ENCODE assay signal across 8 mouse cellular contexts in genomic region chr11:119362769-119363533, GRCm38 (mm10). TPM values are rescaled to one million over a fixed set of nuclear protein-coding genes. Genes with fewer than 3 reads are reported as not detected.
DNase-seq lines count a peak whose midpoint lies in the region; ATAC-seq lines count a peak whose summit lies in the region.

No protein-coding gene starts in this region.

- peaks cover 55% of the 10 kb centered on the region for H3K36me3 ChIP-seq in heart, embryonic 12.5 days
- H3K36me3 ChIP-seq in hindbrain, embryonic 12.5 days = peaks cover 8% of the 10 kb centered on the region; the same call in 1 of the 2 replicates
- H3K36me3 ChIP-seq in midbrain, embryonic 13.5 days = 0 out of 2 replicates have a peak, but pooled peaks cover 3% of the 10 kb centered on the region

- no peak for ATAC-seq in heart, embryonic 12.5 days (ENCODE audit: insufficient number of reproducible peaks, low FRiP score)
- peak; percentile 31 for ATAC-seq in common myeloid progenitor, adult 5-6 weeks (replicated peaks; ENCODE audit: low read depth, poor library complexity, severe bottlenecking)
- ATAC-seq in hindbrain, embryonic 12.5 days (ENCODE audit: low FRiP score) = peak; percentile 48
- ATAC-seq in midbrain, embryonic 13.5 days = peak; percentile 62; the same call in 1 of the 2 replicates
- ATAC-seq in CD4-positive, CD25-positive, alpha-beta regulatory T cell, adult 4 months = no peak

- H3K4me3 ChIP-seq in heart, embryonic 12.5 days = no peak overlapping the region
- H3K4me3 ChIP-seq in hindbrain, embryonic 12.5 days = peak overlapping the region; percentile 13; the same call in 1 of the 2 replicates
- peak overlapping the region; percentile 21 for H3K4me3 ChIP-seq in midbrain, embryonic 13.5 days (replicated peaks)

- H3K9me3 ChIP-seq in heart, embryonic 12.5 days (replicated peaks) = no peaks in the 10 kb centered on the region; the same call in 1 of the 2 replicates
- no peaks in the 10 kb centered on the region for H3K9me3 ChIP-seq in hindbrain, embryonic 12.5 days (replicated peaks)
- no peaks in the 10 kb centered on the region; the same call in 1 of the 2 replicates for H3K9me3 ChIP-seq in midbrain, embryonic 13.5 days

- WGBS in heart, embryonic 12.5 days = 40% methylated on average over 11 of the region's 11 CpGs
- WGBS in hindbrain, embryonic 12.5 days = 26% methylated on average over 11 of the region's 11 CpGs
- 20% methylated on average over 11 of the region's 11 CpGs for WGBS in midbrain, embryonic 13.5 days

- peak overlapping the region; percentile 1; the same call in 1 of the 2 replicates for H3K4me2 ChIP-seq in heart, embryonic 12.5 days
- H3K4me2 ChIP-seq in hindbrain, embryonic 12.5 days (replicated peaks) = peak overlapping the region; percentile 47
- H3K4me2 ChIP-seq in midbrain, embryonic 13.5 days (replicated peaks) = peak overlapping the region; percentile 49

- peaks cover 8% of the 10 kb centered on the region; the same call in 1 of the 2 replicates for H3K4me1 ChIP-seq in heart, embryonic 12.5 days (replicated peaks)
- H3K4me1 ChIP-seq in hindbrain, embryonic 12.5 days = peaks cover 13% of the 10 kb centered on the region
- H3K4me1 ChIP-seq in midbrain, embryonic 13.5 days (replicated peaks) = peaks cover 13% of the 10 kb centered on the region

- DNase-seq in heart, adult 8-10 months (ENCODE audit: low spot score) = no peak
- no peak for DNase-seq in frontal cortex, postnatal 36 days (ENCODE audit: low spot score in 2 of 2)
- no peak for DNase-seq in right cerebral cortex, postnatal 10 days (ENCODE audit: low spot score in 2 of 2)

- H3K27ac ChIP-seq in heart, embryonic 12.5 days (ENCODE audit: poor library complexity, severe bottlenecking) = no peak overlapping the region
- peak overlapping the region; percentile 48 for H3K27ac ChIP-seq in hindbrain, embryonic 12.5 days
- H3K27ac ChIP-seq in midbrain, embryonic 13.5 days = 0 out of 2 replicates have a peak overlapping the region, but pooled peaks have one; percentile 19

- peak overlapping the region; percentile 51; the same call in 1 of the 2 replicates for H3K9ac ChIP-seq in heart, embryonic 12.5 days
- peak overlapping the region; percentile 51; the same call in 1 of the 2 replicates for H3K9ac ChIP-seq in hindbrain, embryonic 12.5 days
- H3K9ac ChIP-seq in midbrain, embryonic 13.5 days (replicated peaks) = peak overlapping the region; percentile 57

- no peaks in the 10 kb centered on the region for H3K27me3 ChIP-seq in heart, embryonic 12.5 days (replicated peaks)
- H3K27me3 ChIP-seq in hindbrain, embryonic 12.5 days = no peaks in the 10 kb centered on the region
- no peaks in the 10 kb centered on the region for H3K27me3 ChIP-seq in midbrain, embryonic 13.5 days

RNA-seq across cellular contexts. Expression of gene Slc26a11, which starts 7.6 kb away (rescaled TPM):
- 9.8 and 10.8 TPM in 2 replicates for polyA plus RNA-seq in heart, embryonic 12.5 days (2016; fragmentation: Nextera tagmentation; extraction: Ambion mirVana)
- total RNA-seq in heart, adult 8-10 months (2022) = 1 to 10 TPM; 2.3 to 4.6 (median 3.1) TPM
- 0.44 and 1.4 TPM in 2 replicates for total RNA-seq in common myeloid progenitor, adult 5-6 weeks (2017)
- polyA plus RNA-seq in hindbrain, embryonic 12.5 days (2016; fragmentation: Nextera tagmentation; extraction: Ambion mirVana) = 5.3 and 6.0 TPM in 2 replicates
- 4.3 and 5.0 TPM in 2 replicates for polyA plus RNA-seq in midbrain, embryonic 13.5 days (2015; fragmentation: Nextera tagmentation; extraction: Ambion mirVana)
- 10 to 100 TPM in 1 of 2 experiments, 1 to 10 TPM in 1; 8.0 to 16.2 TPM for polyA plus RNA-seq in CD4-positive, CD25-positive, alpha-beta regulatory T cell, adult 4 months (2017; shearing (Covaris generic))

RNA-seq across cellular contexts. Expression of gene Sgsh, which starts 7.6 kb away (rescaled TPM):
- 7.3 and 7.5 TPM in 2 replicates for polyA plus RNA-seq in heart, embryonic 12.5 days (2016; fragmentation: Nextera tagmentation; extraction: Ambion mirVana)
- total RNA-seq in heart, adult 8-10 months (2022) = 1 to 10 TPM; 4.6 to 5.6 (median 5.3) TPM
- 4.3 and 6.7 TPM in 2 replicates for total RNA-seq in common myeloid progenitor, adult 5-6 weeks (2017)
- 4.4 and 4.6 TPM in 2 replicates for polyA plus RNA-seq in hindbrain, embryonic 12.5 days (2016; fragmentation: Nextera tagmentation; extraction: Ambion mirVana)
- polyA plus RNA-seq in midbrain, embryonic 13.5 days (2015; fragmentation: Nextera tagmentation; extraction: Ambion mirVana) = 3.1 and 4.0 TPM in 2 replicates
- 10 to 100 TPM in 1 of 2 experiments, 1 to 10 TPM in 1; 7.4 to 19.9 TPM for polyA plus RNA-seq in CD4-positive, CD25-positive, alpha-beta regulatory T cell, adult 4 months (2017; shearing (Covaris generic))

RNA-seq across cellular contexts. Expression of gene Rnf213, which starts 29.9 kb away (rescaled TPM):
- polyA plus RNA-seq in heart, embryonic 12.5 days (2016; fragmentation: Nextera tagmentation; extraction: Ambion mirVana) = 8.0 and 8.5 TPM in 2 replicates
- total RNA-seq in heart, adult 8-10 months (2022) = 10 to 100 TPM; 11.1 to 16.0 (median 13.2) TPM
- 74.5 and 78.2 TPM in 2 replicates for total RNA-seq in common myeloid progenitor, adult 5-6 weeks (2017)
- polyA plus RNA-seq in hindbrain, embryonic 12.5 days (2016; fragmentation: Nextera tagmentation; extraction: Ambion mirVana) = 1.5 and 2.3 TPM in 2 replicates
- polyA plus RNA-seq in midbrain, embryonic 13.5 days (2015; fragmentation: Nextera tagmentation; extraction: Ambion mirVana) = 0.66 and 0.84 TPM in 2 replicates
- 10 to 100 TPM; 51.8 to 54.0 TPM for polyA plus RNA-seq in CD4-positive, CD25-positive, alpha-beta regulatory T cell, adult 4 months (2017; shearing (Covaris generic))

RNA-seq across cellular contexts. Expression of gene Card14, which starts 55.4 kb away (rescaled TPM):
- 0.49 and 0.51 TPM in 2 replicates for polyA plus RNA-seq in heart, embryonic 12.5 days (2016; fragmentation: Nextera tagmentation; extraction: Ambion mirVana)
- total RNA-seq in heart, adult 8-10 months (2022) = under 1 TPM in 2 of 4 experiments, not detected in 2; 0.13 to 0.14 TPM
- not detected in 2 replicates for total RNA-seq in common myeloid progenitor, adult 5-6 weeks (2017)
- 0.07 and 0.27 TPM in 2 replicates for polyA plus RNA-seq in hindbrain, embryonic 12.5 days (2016; fragmentation: Nextera tagmentation; extraction: Ambion mirVana)
- polyA plus RNA-seq in midbrain, embryonic 13.5 days (2015; fragmentation: Nextera tagmentation; extraction: Ambion mirVana) = 0.08 and 0.09 TPM in 2 replicates
- not detected for polyA plus RNA-seq in CD4-positive, CD25-positive, alpha-beta regulatory T cell, adult 4 months (2017; shearing (Covaris generic))

Comparison
In these comparisons a context has a peak if more than half of its experiments do, and no peak if none do; other contexts are left out.
1. ATAC-seq: peak in common myeloid progenitor, adult 5-6 weeks (single experiment), hindbrain, embryonic 12.5 days (single experiment) and midbrain, embryonic 13.5 days (single experiment); none in heart, embryonic 12.5 days (single experiment) and CD4-positive, CD25-positive, alpha-beta regulatory T cell, adult 4 months (single experiment).
2. Peak in every context shown above with its lines, with median percentiles within 50 percentile points of each other: H3K4me2 ChIP-seq and H3K9ac ChIP-seq.